Mouse (Mus musculus): ENCODE results near the gene Miox.

Gene Miox

DNA sequence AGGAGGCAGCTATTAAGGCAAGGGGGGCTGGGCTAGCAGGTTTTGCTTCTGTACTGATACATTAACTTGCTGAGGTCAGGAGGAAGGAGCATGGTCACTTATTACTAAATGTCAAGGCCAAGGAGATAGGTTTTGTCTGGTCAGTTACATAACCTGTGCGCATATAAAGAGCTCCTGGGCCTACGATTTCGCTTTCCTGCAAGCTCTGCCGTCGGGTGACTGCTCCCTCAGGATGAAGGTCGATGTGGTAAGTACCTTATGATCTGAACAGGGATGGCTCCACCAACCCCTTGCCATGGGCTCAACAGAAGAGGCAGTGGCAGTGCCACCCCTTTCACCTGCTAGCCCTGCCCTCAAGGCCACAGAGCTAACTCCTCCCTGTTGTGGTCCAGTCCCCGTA is at the start of gene Miox:
TSS of gene Miox (plus strand) at position 128 of the 400 bp plus-strand sequence.
- no peak for DNase-seq (ENCODE audit: low read depth in 1 of 2, low spot score in 2 of 2)

DNA sequence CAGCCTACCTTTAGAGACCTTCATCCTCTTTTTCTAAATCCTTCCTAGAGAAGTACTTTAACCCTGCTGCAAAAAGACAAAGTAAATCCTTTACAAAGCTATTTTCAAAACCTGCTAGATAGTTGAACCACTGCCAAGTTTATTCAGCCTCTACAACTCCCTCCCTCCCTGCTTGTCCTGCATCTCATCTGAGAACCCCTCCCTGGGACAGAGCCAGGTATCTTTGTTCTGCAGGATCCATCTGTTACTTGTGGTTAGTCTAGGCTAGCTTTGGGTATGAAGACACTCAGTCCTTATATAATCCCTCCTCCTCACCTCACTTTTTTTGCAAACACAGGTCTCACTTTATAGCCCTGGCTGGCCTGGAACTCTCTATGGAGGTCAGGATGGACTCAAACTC is 49.2 kb upstream of the Miox start:
- no peak for DNase-seq (ENCODE audit: low read depth in 1 of 2, low spot score in 2 of 2)

DNA sequence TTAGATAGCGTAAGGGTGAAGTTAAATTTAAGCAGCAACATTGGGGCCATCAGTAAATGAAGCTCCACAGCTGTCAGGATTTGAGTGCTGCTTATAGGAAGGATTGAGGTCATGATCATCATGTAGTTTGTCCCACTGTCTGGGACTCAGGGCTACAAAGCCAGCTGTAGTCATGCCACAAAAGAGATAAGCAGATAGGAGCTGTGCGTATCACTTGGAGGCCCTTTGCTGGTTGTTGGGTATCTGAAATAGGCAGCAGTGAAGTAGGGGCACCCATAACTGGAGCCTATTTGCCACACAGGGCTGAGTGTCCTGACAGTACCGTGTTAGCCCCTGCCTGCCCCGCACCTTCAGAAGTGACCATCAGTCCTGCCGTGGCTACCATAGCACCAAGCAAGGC is 48.7 kb upstream of the Miox start:
- no peak for DNase-seq (ENCODE audit: low read depth in 1 of 2, low spot score in 2 of 2)

DNA sequence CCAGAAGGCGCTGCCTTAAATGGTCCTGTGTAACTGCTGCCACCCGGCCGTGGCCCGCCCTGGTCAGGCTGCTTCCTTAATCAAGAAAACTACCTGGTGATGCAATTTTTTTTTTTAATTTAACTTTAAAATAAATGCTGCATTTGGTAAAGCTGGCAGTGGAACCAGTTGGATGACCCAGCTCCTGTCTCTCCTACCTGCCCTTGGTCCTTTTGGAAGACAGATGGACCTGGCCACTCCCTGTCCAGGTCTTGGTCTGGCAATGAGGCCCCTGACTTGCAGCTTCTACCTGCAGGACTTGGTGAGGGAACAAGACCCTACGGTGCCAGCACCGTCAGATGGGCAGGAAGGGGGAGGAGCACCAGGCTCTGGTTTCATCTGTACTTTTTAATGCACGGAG is 48.1 kb upstream of the Miox start:
- no peak for DNase-seq (ENCODE audit: low read depth in 1 of 2, low spot score in 2 of 2)

DNA sequence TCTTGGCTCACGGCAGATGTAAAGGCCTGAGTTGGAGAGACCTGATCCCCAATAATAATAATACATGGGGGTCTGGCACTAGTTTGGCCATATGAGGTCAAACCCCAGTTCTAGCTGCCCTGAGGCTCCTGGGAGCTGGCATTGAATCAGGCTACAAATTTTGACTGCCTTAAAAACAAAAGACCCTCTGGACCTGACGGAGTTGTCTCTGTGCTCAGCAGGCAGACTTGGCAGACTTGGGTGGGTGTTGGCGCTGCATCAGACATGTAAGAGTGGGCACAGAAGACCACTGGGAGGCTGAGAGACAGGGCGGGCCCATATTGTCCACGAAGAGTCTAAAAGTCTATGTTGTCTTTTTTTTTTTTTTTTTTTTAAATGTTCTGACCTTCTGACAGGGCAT is 47.6 kb upstream of the Miox start:
- DNase-seq (ENCODE audit: low read depth in 1 of 2, low spot score in 2 of 2), result no peak

DNA sequence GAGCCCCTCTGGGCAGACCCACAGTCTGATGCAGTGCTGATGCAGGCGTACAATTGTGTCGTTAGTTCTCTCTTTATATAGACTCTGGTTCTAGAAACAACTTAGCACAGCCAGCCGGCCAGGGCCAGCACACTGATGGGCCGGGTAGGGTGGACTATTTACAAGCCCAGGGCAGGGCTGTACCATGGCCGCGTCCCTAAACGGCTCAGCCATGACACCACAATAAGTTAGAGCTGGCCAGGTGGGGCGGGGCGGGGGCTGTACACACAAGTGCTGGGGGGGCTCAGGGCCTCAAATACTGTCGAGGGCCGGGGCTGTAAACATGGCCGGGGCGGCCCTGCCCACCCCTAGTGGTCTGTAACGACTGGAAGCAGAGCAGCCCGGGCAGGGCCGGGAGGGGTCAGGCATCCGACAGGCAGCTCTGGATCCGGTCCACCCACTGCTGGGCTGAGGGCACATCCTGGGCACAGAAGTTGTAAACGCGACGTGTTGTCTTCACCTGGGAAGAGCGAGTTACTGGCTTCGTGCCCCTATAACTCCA is 45.9 kb upstream of the Miox start:
- DNase-seq (ENCODE audit: low read depth in 1 of 2, low spot score in 2 of 2), result no peak

DNA sequence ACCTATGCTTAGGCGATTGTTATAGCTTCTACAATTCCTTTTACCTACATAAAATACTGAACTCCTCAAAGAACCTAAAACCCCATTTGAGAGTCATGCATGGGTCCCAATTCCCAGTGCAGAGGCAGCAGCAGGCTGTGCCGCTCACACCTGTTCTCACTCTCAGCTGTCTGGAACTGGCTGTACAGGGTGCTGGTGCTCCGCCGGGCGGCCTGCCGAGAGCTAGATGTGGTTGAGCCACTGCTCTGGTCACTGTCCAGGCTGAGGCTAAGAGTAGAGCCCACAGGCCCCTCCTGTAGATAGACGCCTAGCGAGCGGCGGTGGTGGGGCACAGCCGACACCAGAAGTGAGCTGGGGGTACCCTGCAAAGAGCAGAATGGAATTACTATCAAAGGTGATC is 44.7 kb upstream of the Miox start:
- DNase-seq (ENCODE audit: low read depth in 1 of 2, low spot score in 2 of 2), result no peak

DNA sequence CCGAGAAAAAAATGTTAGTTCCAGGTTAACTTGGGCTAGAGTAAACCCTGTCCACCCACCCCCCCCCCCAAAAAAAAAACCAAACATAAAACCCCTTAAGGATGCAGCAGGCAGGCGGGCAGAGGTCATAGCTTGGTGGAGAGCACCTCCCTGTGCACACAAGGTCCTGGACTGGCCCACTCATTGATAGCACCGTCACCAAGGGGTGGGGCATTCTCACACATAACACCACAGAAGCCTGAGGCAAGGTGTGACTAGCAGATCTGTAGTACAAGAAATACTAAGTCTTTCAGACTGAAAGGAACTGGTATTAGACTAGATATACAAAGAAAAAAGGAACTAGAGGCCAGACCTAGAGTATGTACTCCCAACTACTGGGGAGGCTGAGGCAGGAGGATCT is 42.7 kb upstream of the Miox start:
- DNase-seq (ENCODE audit: low read depth in 1 of 2, low spot score in 2 of 2), result no peak

DNA sequence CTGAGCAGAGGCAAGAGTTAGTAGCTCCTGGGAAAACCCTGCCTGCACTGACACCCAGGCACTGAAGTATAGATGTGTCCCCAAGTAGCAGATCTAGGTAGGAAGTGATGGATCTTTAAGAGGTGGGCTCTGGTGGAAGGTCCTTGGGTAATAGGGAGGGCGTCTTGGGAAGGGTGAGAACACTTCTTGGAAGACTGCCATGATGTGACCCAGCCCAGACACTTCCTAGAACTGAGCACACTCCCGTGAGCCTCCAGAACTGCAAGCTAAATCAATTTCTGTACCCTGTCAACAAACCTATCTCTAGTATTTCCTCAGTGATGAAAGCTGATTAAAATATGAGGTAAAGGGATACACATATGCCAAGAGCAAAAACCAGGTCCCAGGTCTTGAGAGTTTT is 41.4 kb upstream of the Miox start:
- no peak for DNase-seq (ENCODE audit: low read depth in 1 of 2, low spot score in 2 of 2)

DNA sequence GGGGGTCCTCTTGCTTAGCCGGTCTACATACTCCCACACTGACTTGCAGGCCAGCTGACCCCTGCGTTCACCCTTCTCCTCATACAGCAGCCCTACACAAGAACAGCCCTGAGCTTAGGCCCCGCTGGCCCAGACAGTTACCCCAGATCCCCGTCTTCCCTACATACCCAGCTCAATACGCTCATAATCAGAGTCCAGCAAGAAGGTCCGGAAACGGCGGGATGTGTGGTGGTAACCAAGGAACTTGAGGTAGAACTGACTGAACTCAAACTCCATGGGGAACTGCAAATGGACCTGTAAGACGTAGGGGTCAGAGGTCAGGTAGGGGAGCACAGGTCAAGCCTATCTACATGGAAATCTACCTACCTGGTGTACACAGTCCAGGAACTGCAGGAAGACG is 40.4 kb upstream of the Miox start:
- DNase-seq (ENCODE audit: low read depth in 1 of 2, low spot score in 2 of 2), result no peak

DNA sequence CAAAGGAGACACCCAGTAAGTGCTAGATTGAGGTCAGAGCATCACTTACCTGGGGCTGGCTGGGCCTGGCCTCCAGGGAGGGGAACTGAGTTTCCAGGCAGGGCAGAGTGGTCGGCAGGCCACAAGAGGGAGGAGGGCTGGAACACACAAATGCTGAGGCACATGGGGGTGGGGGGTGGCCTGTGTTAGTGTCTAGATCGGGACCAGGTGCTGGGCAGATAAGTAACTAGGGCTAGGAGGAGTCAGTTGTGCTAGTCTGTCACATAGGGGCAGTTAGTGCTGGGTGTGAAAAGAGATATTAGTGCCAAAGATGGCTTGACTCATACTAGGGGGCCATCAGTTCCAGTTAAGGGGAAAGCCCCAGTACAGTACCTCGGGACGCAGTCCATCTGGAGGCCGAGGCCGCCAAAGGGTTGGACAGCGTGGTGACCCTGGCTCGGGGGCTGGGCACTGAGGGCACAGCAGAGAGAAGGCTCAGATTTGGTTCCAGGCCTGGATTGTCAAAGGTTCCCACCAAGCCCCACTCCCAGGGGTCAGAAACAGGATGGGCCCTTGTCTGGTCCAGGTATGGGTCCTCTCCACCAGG is 38.5 kb upstream of the Miox start:
- DNase-seq (ENCODE audit: low read depth in 1 of 2, low spot score in 2 of 2), result no peak

DNA sequence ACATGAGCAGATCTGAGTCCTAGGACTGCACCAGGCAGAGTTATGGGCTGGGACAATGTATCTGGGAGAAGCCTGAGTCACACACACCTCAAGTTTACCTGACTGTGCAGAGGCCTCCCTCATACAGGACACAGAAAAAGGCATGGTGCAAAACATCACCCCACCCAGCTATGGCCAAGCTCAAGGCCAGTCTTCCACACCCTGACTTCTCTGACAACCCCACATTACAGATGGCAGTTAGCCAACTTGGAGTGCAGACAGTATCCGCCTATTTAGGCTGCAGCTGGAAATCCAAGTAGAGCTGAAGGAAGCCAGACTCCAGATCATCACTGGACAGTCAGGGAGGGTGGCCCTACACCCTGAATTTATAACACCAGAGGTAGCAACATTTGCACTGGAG is 37.7 kb upstream of the Miox start:
- no peak for DNase-seq (ENCODE audit: low read depth in 1 of 2, low spot score in 2 of 2)

DNA sequence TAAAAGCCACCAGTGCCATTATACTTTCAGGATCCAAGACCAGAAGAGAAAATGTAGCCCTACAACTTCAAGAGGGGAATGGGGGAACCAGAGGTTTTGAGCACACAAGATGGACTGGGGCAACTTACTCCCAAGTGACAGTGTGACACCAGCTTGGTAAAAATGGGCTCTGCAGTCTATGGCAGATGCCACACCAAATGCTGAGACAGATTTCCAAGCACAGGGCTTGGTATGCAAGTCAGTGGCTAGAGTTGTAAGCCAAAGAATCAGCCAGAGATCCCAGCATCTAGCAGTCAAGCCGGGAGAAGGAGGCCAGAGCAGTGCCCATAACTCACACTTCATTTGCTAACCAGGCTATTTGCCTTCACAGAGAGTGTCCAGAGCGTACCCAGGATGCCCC is 36.5 kb upstream of the Miox start:
- no peak for DNase-seq (ENCODE audit: low read depth in 1 of 2, low spot score in 2 of 2)

DNA sequence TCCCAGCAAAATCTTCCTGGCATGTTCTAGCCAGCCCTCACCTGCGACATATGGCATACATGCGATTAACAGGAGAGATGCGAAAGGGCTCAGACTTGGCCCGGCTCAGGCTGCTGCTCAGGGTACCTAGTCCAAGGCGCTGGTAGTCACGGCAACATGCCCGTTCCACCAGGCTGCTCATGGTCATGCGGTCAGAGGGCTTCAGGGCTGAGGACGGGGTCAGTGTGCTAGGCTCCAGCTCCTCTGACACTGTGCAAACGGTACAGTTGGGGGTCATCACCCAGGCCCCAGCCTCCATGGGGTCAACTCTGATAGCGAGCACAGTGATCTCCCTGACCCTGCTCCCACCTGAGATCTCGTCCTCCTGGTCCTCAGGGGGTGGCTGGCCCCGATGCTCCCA is 34.0 kb upstream of the Miox start:
- no peak for DNase-seq (ENCODE audit: low read depth in 1 of 2, low spot score in 2 of 2)

DNA sequence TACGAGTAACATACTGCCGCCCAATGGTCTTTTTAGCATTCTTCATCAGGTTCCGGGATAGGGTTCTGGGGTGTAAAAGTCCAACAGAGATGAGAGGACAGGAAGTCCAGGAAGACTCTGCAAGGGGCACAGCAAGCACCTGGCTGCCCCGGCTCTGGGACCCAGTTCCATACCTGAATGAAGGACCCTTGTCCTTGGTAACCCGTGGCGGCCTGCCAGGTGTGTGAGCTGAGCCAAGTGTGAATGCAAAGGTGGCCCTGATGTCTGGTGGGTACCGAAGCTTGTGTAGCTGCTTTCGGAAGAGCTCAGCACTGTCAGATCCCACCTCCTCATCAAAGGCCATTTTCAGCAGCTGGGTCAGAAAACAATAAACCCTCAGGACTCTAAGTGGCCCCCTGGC is 33.6 kb upstream of the Miox start:
- DNase-seq (ENCODE audit: low read depth in 1 of 2, low spot score in 2 of 2), result no peak

DNA sequence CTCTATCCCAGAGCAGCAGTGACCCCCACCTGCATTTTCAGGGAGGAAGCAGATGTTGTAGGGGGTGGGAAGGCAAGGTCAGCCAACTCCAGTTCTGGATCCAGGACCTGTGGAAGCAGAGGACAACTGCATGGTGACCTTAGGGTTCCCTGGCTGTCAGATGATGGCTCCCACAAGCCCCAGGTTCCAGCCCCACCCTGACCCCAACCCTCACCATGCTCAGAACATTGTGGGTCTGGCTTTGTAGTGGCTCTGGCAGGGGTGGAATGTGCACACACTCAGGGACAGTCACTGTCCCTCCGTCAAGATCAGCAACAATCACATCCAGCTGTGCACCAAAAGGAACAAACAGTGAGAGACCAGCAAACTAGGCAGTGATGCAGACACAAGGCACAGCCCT is 28.2 kb upstream of the Miox start:
- DNase-seq (ENCODE audit: low read depth in 1 of 2, low spot score in 2 of 2), result no peak

DNA sequence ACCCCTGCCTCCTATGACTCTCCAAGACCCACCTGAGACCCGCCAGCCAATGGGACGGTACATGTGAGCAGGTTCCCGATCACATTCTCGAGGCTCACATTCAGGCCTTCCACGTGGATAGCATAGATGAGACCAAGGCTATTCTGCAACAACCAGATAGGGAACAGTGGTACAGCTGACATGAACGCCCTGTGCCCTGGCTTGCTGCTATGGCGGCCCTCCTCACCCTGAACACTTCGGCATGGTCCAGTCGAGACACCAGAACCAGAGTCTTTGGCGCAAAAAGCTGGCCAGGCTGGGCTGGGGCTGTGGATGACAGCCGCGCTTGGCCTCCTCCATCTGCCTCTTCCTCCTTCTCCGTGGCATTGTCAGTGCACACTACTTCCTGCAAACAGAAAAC is 26.7 kb upstream of the Miox start:
- DNase-seq (ENCODE audit: low read depth in 1 of 2, low spot score in 2 of 2), result no peak

DNA sequence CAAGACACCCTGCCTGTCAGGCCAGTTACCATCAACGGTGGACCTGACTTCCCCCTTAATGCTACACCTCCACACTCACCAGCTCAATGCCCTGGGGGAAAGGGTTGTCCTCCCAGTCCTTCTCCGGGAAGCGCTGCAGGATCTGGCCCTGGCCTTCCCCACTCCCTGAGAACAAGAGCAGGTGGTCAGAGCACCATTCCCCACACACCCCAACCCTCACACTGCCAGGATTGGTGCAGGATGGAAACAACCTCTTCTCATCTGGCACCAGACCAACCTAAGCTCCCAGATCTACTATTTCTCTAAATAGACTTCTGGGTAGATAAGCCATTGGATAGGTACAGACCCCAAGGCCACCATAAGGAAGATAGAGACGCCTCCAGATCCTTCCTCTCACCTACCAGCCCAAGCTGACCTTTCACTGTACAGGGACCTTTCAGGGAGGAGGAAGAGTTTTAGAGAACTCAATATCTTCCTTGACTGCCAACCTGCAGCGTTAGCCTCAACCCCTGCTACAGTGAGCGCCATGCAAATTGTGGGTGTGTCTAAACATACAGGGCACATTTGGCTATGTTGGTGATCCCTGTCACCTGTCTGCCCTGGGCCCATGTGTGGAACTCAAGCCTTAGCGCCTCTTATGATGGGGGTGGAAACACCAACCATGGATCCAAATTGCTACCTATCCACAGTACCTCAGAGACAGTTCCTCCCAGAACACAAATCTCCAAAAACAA is 25.6 kb upstream of the Miox start:
- no peak for DNase-seq (ENCODE audit: low read depth in 1 of 2, low spot score in 2 of 2)

DNA sequence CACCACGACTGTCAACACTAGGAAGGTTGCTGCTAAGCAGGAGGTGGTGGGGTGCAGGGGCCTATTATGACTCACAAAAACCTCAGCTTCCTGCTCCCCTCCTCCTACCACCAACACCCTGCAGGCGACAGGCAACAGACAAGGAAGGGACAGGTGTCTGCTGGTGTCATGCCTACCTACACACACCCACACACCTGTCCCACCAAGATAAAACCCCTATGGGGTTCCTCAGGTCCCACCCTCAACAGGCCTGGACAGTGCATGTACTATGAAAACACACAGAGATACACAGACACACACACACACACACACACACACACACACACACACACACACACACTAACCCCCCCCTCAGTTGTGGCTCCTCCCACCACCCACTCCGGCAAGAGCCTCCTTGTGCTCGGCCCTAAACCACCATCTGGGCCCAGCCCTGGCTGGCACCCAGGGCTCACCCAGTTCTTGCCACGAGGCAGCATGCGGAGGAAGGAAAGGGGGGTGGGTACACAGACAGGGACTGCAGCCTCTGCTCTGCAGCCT is 24.2 kb upstream of the Miox start:
- no peak for DNase-seq (ENCODE audit: low read depth in 1 of 2, low spot score in 2 of 2)

DNA sequence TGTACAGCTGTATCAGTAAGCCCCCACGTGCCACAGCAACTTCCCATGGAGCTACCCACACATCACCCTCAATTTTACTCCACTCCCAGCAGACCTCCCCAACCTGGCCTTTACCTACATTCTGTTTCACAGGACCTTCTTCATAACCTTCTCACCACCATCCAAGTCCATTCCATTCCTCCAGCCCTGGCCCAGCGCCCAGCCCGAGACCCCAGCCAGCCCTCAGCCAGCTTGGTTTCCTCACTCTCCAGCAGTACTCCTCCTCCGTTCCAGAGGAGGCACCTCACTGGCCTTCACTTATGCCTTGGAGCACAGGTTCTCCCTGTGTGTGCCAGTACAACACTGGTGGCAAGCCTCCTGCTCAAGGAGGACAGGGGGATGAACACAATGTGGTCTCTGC is 20.8 kb upstream of the Miox start:
- DNase-seq (ENCODE audit: low read depth in 1 of 2, low spot score in 2 of 2), result no peak

DNA sequence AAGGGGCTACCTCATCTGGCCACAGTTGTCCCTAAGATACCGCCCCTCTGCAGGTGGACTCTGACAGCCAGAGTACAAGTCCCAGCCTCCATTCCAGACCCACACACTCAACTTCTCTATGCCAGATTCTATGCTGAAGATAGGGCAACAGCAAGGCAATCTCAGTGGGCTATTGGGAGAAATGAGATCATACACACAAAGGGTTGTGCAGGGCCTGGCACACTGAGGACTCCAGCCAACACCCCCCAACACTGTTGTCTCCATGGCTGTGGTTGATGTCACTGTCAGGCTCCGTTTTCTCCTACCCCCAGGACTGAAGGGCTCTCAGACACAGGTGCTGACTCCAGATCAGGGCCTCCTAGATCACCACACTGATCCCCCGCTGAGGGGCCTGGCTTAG is 20.1 kb upstream of the Miox start:
- DNase-seq (ENCODE audit: low read depth in 1 of 2, low spot score in 2 of 2), result no peak

DNA sequence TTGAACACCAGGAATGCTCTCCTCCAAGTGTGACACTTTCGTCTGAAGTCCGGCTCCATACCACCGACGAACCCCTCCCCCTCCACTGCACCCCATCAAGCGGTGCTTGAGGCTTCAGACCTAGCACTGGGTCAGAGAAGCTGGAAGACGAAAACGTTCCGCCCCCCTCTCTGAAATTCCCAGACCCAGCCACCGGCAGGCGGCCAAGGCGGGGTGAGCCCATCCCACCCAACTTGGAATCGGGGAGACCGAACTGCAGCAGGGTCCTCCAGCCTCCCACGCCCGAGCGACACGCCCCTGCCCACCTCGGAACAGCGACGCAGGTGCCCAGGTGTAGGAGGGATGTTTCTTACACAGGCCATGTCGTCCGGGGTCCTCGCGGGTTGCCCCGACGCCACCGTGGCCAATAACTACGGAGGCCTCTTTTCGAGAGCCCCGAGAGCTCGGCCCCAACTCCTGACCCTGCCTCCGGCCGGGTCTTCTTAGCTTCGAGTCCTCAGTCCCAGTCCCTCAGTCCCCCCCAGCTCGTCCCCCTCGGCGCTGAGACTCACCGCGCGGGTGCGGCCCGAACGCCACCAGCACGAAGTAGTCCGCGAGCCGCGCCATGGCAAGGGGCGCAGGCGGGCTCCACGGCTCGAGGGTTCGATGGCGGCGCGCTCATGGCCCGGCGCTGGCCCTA is 19.5 kb upstream of the Miox start:
- DNase-seq (ENCODE audit: low read depth in 1 of 2, low spot score in 2 of 2), result no peak

Measured in monocyte, adult 2 months (primary cell).